Mouse (Mus musculus) heart, postnatal 0 days (tissue): ENCODE measurements around the gene Pmvk.

Experiments used
- CTCF ChIP-seq: IDR thresholded peaks from 2 replicates; pipeline ENCODE4 v1.5.1; 2016; ENCODE audit warnings: antibody characterized with exemption, control low read depth, low read depth
- EP300 ChIP-seq: IDR thresholded peaks from 2 replicates; pipeline ENCODE4 v1.6.1; 2016; ENCODE audit warnings: antibody characterized with exemption, low read depth

DNA sequence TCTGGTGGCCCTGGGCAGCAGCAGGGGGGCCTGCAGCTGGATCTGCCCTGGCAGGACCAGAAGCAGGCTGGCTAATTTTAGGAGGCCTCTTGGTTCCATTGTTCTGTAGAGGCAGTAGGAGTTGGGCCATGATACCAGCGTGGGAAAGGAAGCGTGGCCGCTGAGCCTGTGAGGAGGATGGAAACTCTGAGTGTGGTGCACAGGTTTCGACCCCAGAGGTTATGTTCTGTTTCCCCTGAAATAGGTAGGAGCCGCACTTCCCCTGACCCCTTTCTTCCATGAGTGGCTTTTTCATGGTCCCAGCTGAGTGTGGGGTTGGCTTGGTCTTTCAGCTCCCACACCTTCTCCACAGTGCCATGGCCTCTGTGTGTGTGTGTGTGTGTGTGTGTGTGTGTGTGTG, 37.2 kb downstream of the Pmvk start:
- no peak for TF ChIP-seq CTCF
- no peak for TF ChIP-seq EP300
